Mouse (Mus musculus) liver, postnatal 0 days (tissue): ENCODE measurements around the gene Rtkn.

Experiments used
- CTCF ChIP-seq: sonication (generic); IDR thresholded peaks from 2 replicates; pipeline ENCODE4 v1.5.1; 2016; ENCODE audit warnings: antibody characterized with exemption, low read depth
- EP300 ChIP-seq: IDR thresholded peaks from 2 replicates; pipeline ENCODE4 v1.6.1; 2016; ENCODE audit warnings: antibody characterized with exemption, low read depth, mild to moderate bottlenecking

DNA sequence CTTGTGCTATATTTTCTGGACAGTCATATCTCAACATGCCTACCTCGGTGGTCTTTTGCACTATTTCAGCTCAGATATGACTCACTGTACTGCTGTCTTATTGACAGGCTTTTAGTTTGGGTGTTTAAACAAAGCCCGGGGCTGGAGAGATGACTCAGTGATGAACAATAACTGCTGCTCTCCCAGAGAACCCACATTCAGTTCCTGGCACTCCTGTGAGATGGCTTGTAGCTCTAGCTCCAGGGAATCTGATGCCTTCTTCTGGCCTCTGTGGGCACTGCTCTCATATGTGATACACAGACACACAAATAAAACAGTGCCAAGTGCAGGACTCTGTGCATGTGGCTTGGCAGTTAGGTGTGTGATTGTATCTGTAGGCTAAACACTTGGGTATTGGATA, 9.9 kb downstream of the Rtkn start:
- no peak for TF ChIP-seq CTCF
- no peak for TF ChIP-seq EP300
